Mouse (Mus musculus) heart, adult 2 months (tissue): ENCODE data around the gene Tbc1d4.

ENCODE experiments used
- CTCF ChIP-seq: fragments of 200-600 bp; IDR thresholded peaks from 2 replicates; pipeline ENCODE4 v1.8.1; 2022; ENCODE audit warnings: antibody characterized with exemption, mild to moderate bottlenecking, moderate library complexity
- POLR2A ChIP-seq: fragments of 200-500 bp; IDR thresholded peaks from 2 replicates; pipeline ENCODE4 v1.6.1; 2011; ENCODE audit warnings: mild to moderate bottlenecking, low read depth, low read length, control low read depth; ENCODE audit not compliant: insufficient read depth

- no peak for TF ChIP-seq CTCF
- no peak for TF ChIP-seq POLR2A
Measured at GRCm38 (mm10) chr14:101559446-101559845, 49.5 kb downstream of the Tbc1d4 start.
